Mouse (Mus musculus) forebrain, embryonic 15.5 days (tissue): Measurements from ENCODE around the gene Phldb3. TPM values are rescaled to one million over a fixed set of nuclear protein-coding genes. Genes with fewer than 3 reads are reported as not detected.
A peak's percentile ranks its signal among the peaks of the same experiment; 100 is the strongest.
"Not testable (repeated sequence)": the region's sequence is repeated elsewhere in the genome, so short reads cannot be mapped to it uniquely, and the experiment has no call there.

Source experiments
- ATAC-seq: fragments of 200-750 bp; cut with Nextera tagmentation; replicated peaks from 2 replicates; pipeline ENCODE4 v1.8.0; 2017; ENCODE audit warnings: mild to moderate bottlenecking, moderate TSS enrichment, moderate library complexity
- H3K27ac ChIP-seq: fragments of 300-500 bp; sonication (generic); replicated peaks from 2 replicates; pipeline ENCODE4 v1.5.1; 2015; ENCODE audit warnings: mild to moderate bottlenecking, inconsistent platforms
- H3K27me3 ChIP-seq: fragments of 300-500 bp; sonication (generic); 2 replicates; pipeline ENCODE4 v1.6.1; 2015; ENCODE audit warnings: inconsistent platforms
- H3K36me3 ChIP-seq: fragments of 300-500 bp; sonication (generic); 2 replicates; pipeline ENCODE4 v1.6.1; 2015; ENCODE audit warnings: mild to moderate bottlenecking, inconsistent platforms
- H3K4me1 ChIP-seq: fragments of 300-500 bp; sonication (generic); 2 replicates; pipeline ENCODE4 v1.6.1; 2015; ENCODE audit warnings: inconsistent platforms
- H3K4me2 ChIP-seq: fragments of 300-500 bp; sonication (generic); replicated peaks from 2 replicates; pipeline ENCODE4 v1.6.1; 2015; ENCODE audit warnings: mild to moderate bottlenecking, inconsistent platforms
- H3K4me3 ChIP-seq: fragments of 300-500 bp; sonication (generic); 2 replicates; pipeline ENCODE4 v1.5.1; 2015; ENCODE audit warnings: mild to moderate bottlenecking, inconsistent platforms
- H3K9ac ChIP-seq: fragments of 300-500 bp; sonication (generic); replicated peaks from 2 replicates; pipeline ENCODE4 v1.6.1; 2015; ENCODE audit warnings: mild to moderate bottlenecking, inconsistent platforms
- H3K9me3 ChIP-seq: fragments of 300-500 bp; sonication (generic); 2 replicates; pipeline ENCODE4 v1.6.1; 2016; ENCODE audit warnings: inconsistent platforms
- WGBS: fragments of 180-500 bp; shearing (Covaris S2); methylation state at CpG from one replicate; pipeline ENCODE4 v1.1.7; 2015; ENCODE audit warnings: mixed read lengths; 5-methylcytosine and 5-hydroxymethylcytosine counted together
- polyA plus RNA-seq: library from polyadenylated mRNA; unstranded; fragments of >200 nt; fragmentation: Nextera tagmentation; extraction: Ambion mirVana; gene quantifications from 2 replicates; pipeline ENCODE4 v1.2.1, GENCODE M21; 2015

Gene Phldb3
- polyA plus RNA-seq, 1 experiment from 2014 or later, result not detected

DNA sequence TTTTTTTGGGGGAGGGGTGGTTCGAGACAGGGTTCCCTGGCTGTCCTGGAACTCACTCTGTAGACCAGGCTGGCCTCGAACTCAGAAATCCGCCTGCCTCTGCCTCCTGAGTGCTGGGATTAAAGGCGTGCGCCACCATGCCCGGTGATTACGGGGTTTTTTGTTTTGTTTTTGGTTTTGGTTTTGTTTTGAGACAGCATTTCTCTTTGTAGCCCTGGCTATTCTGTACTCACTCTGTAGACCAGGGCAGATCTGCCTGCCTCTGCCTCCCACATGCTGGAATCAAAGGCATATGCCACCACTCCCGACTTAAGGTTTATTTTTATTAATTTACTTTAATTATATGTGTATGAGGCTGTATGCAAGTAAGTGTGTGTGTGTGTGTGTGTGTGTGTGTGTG is 7.8 kb downstream of the Phldb3 start:
- H3K27ac ChIP-seq, H3K36me3 ChIP-seq, H3K4me1 ChIP-seq, H3K27me3 ChIP-seq, H3K4me3 ChIP-seq, ATAC-seq, H3K4me2 ChIP-seq, H3K9me3 ChIP-seq, H3K9ac ChIP-seq: not testable (repeated sequence)
- 92% methylated on average over 8 of the region's 8 CpGs for WGBS

GRCm38 (mm10) chr7:24619671-24620397 is 9.3 kb downstream of the Phldb3 start:
- 57% methylated on average over 13 of the region's 13 CpGs for WGBS
- no peaks in the 10 kb centered on the region for H3K9me3 ChIP-seq

DNA sequence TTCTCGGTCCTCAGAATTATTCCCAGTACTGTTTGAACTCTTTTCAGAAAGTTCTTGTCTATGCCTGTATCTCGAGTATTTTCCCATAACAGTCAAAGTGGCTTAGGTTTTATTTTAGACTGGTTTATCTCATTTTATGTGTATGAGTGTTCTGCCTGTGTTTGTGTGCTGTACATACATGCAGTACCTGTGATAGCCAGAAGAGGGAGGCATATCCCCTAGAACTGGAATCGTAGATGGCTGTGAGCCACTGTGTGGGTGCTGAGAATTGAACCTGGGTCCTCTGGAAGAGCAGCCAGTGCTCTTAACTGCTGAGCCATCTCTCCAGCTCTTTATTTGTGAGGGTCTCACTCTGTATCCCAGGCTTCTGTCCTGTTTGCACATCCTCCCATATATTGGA is 10.6 kb downstream of the Phldb3 start:
- Histone ChIP-seq H3K9me3 (no peaks in the 10 kb centered on the region), H3K4me1 (no peaks in the 10 kb centered on the region), H3K4me3 (no peak overlapping the region), H3K36me3 (no peaks in the 10 kb centered on the region), H3K27ac (no peak overlapping the region), H3K9ac (no peak overlapping the region), H3K27me3 (no peaks in the 10 kb centered on the region), H3K4me2 (no peak overlapping the region)
- 91% methylated on average over 3 of the region's 3 CpGs for WGBS
- ATAC-seq, result no peak

More at GRCm38 (mm10) chr7:24619671-24620397, 9.3 kb downstream of the Phldb3 start:
- H3K9ac ChIP-seq, result no peak overlapping the region
- ATAC-seq, result no peak
- H3K27ac ChIP-seq, result no peak overlapping the region
- no peaks in the 10 kb centered on the region for H3K4me1 ChIP-seq
- no peak overlapping the region for H3K4me3 ChIP-seq
- H3K36me3 ChIP-seq, result no peaks in the 10 kb centered on the region
- no peak overlapping the region for H3K4me2 ChIP-seq
- H3K27me3 ChIP-seq, result no peaks in the 10 kb centered on the region

DNA sequence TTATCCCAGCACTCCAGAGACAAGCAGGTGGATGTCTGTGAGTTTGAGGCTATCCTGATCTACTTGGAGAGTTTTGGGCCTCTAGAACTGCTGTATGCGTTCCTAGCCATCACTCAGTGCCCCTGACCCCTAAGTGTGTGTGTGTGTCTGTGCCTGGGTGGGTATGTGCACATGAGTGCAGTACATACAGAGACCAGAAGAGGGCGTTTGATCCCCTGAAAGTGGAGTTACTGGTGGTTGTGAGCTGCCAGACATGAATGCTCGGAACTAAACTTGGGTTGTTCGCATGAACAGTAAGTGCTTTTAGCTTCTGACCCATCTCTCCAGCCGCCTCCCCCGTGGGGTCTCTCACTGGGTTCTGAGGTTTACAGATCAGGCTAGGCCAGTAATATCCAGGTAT is 12.4 kb downstream of the Phldb3 start:
- 86% methylated on average over 6 of the region's 6 CpGs for WGBS
- no peaks in the 10 kb centered on the region for H3K36me3 ChIP-seq
- ATAC-seq, result no peak

DNA sequence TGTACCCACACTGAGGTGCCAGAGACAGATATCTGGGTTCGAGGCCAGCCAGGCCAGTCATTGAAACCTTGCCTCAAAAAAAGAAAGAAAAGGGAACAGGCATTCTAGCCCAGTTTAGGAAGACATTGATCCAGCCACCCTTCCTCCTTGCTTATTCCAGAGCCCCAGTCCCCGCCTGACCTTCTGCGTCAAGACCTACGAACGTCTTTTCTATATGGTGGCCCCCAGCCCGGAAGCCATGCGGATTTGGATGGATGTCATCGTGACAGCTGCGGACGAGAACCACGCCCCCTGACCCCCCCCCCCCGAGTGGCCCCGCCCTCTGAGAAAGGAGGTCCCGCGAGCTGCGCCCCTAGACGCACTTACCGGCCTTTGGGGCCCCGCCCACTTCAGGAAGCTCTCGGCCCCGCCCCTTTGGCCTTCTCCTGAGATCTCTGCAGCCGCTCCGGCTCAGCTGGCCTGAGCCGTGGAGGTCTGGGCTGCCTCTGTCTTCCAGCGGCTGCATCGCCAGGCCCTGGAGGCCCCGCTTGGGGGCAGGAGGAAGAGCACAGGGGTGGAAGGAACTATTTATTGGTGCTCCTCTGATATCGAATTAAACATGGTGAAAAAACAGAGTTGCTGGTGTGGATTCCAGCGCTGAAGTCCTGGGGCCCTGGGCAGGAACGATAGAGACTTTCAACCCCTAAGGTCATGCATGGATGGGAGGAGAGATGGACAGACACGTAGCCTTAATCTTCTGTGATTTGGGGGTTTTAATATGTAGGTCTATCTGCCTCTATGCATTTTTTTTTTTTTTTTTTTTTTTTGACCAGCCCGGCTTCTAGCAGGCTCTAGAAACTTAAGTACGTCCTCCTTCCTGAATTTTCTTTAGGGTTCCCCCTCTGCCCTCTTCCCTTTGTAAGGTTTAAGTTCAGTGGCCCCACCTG is 18.4 kb downstream of the Phldb3 start:
- peak overlapping the region; percentile 35; the same call in 1 of the 2 replicates for H3K9ac ChIP-seq

More for the DNA sequence above, 12.4 kb downstream of the Phldb3 start:
- Histone ChIP-seq H3K9ac (no peak overlapping the region), H3K27me3 (0 out of 2 replicates have a peak, but pooled peaks cover 2% of the 10 kb centered on the region), H3K4me3 (no peak overlapping the region), H3K9me3 (no peaks in the 10 kb centered on the region), H3K27ac (no peak overlapping the region), H3K4me1 (no peaks in the 10 kb centered on the region), H3K4me2 (no peak overlapping the region)

GRCm38 (mm10) chr7:24629672-24630071 is 19.1 kb downstream of the Phldb3 start:
- no peaks in the 10 kb centered on the region for H3K36me3 ChIP-seq
- H3K9me3 ChIP-seq, result no peaks in the 10 kb centered on the region
- 73% methylated on average over 4 of the region's 4 CpGs for WGBS
- no peak overlapping the region for H3K9ac ChIP-seq
- no peak for ATAC-seq
- H3K27ac ChIP-seq, result no peak overlapping the region
- no peak overlapping the region for H3K4me2 ChIP-seq
- H3K4me1 ChIP-seq, result peaks cover 6% of the 10 kb centered on the region; the same call in 1 of the 2 replicates
- H3K4me3 ChIP-seq, result no peak overlapping the region
- H3K27me3 ChIP-seq, result 0 out of 2 replicates have a peak, but pooled peaks cover 2% of the 10 kb centered on the region

More for the DNA sequence above, 18.4 kb downstream of the Phldb3 start:
- WGBS, result 9% methylated on average over 28 of the region's 33 CpGs
- no peak overlapping the region for H3K27ac ChIP-seq
- peak overlapping the region; percentile 52 for H3K4me2 ChIP-seq
- peaks cover 6% of the 10 kb centered on the region; the same call in 1 of the 2 replicates for H3K4me1 ChIP-seq
- H3K27me3 ChIP-seq, result 0 out of 2 replicates have a peak, but pooled peaks cover 2% of the 10 kb centered on the region
- peak overlapping the region; percentile 30 for H3K4me3 ChIP-seq
- no peaks in the 10 kb centered on the region for H3K36me3 ChIP-seq
- ATAC-seq, result peak; percentile 84
- no peaks in the 10 kb centered on the region for H3K9me3 ChIP-seq

DNA sequence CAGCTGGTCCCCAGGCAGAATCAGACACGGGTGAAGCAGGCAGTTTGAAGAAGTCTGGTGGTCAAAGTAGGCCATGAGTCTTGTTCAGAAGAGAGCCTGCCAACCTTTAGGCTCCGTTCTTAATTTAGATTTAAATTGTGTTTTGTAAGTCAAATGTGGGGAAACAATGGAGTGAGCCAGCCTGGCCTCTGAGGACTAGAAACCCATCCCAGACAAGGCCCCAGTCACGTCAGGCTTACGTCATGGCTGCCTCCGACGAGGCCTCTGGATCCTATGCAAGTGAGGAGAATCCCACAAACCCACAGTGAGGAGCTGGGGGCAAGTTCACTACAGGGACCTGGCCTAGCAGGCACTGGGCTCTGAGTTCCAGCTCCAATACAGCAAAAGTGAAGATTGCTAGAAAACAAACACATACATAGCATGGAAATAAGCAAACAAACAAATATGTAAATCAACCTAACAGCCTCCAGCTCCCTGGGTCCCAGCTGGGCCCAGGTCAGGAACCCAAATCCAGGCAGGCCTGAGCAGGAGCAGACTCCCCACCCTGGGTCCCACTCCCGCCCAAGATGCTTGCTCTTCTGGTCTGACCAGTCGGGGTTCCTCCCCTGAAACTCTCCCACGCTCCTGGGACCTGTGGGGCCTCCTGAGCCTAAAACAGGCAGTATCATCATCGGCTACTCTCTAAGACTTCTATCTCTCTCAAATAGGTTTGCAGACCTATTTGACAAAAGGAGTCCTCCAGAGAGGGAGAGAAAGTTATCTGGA is 19.7 kb downstream of the Phldb3 start:
- Histone ChIP-seq H3K36me3 (no peaks in the 10 kb centered on the region), H3K4me1 (peaks cover 6% of the 10 kb centered on the region; the same call in 1 of the 2 replicates), H3K9ac (no peak overlapping the region), H3K4me2 (no peak overlapping the region), H3K9me3 (no peaks in the 10 kb centered on the region), H3K4me3 (no peak overlapping the region), H3K27me3 (0 out of 2 replicates have a peak, but pooled peaks cover 2% of the 10 kb centered on the region), H3K27ac (no peak overlapping the region)
- WGBS, result 63% methylated on average over 10 of the region's 10 CpGs
- no peak for ATAC-seq

GRCm38 (mm10) chr7:24636264-24636663 is 25.7 kb downstream of the Phldb3 start, which contains the start of gene Lypd3:
Gene Lypd3 (plus strand): TSS chr7:24636550.
- 22% methylated on average over 15 of the region's 15 CpGs for WGBS

DNA sequence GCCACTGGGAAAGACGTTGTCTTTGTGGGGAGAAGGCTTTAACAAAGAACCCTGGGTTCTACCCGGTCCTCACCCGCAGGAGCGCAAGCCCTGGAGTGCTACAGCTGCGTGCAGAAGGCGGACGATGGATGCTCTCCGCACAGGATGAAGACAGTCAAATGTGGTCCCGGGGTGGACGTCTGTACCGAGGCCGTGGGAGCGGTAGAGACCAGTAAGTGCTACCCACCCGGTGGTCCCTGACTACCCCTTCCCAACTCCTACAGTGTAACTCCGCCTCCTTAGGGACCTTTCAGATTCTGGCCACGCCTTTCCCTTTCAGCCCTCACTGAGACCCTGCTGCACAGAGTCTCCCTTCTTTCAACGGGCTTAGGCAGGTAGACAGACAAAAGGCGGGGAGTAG is 26.5 kb downstream of the Phldb3 start:
- H3K4me3 ChIP-seq, result peak overlapping the region; percentile 15; the same call in 1 of the 2 replicates
- peaks cover 44% of the 10 kb centered on the region for H3K27me3 ChIP-seq
- no peaks in the 10 kb centered on the region for H3K9me3 ChIP-seq
- WGBS, result 2% methylated on average over 18 of the region's 18 CpGs
- H3K4me2 ChIP-seq, result peak overlapping the region; percentile 82; the same call in 1 of the 2 replicates
- ATAC-seq, result no peak
- no peak overlapping the region for H3K27ac ChIP-seq
- H3K36me3 ChIP-seq, result no peaks in the 10 kb centered on the region
- H3K9ac ChIP-seq, result no peak overlapping the region
- H3K4me1 ChIP-seq, result peaks cover 17% of the 10 kb centered on the region

More at GRCm38 (mm10) chr7:24636264-24636663, 25.7 kb downstream of the Phldb3 start, which contains the start of gene Lypd3:
- no peaks in the 10 kb centered on the region for H3K36me3 ChIP-seq
- peak within 1 kb of the TSS; percentile 82; the same call in 1 of the 2 replicates for H3K4me2 ChIP-seq
- H3K9ac ChIP-seq, result no peak within 1 kb of the TSS
- H3K4me3 ChIP-seq, result peak within 1 kb of the TSS; percentile 15; the same call in 1 of the 2 replicates
- H3K9me3 ChIP-seq, result no peaks in the 10 kb centered on the region
- H3K27ac ChIP-seq, result no peak within 1 kb of the TSS
- peaks cover 17% of the 10 kb centered on the region for H3K4me1 ChIP-seq
- H3K27me3 ChIP-seq, result peaks cover 41% of the 10 kb centered on the region
- no peak for ATAC-seq

DNA sequence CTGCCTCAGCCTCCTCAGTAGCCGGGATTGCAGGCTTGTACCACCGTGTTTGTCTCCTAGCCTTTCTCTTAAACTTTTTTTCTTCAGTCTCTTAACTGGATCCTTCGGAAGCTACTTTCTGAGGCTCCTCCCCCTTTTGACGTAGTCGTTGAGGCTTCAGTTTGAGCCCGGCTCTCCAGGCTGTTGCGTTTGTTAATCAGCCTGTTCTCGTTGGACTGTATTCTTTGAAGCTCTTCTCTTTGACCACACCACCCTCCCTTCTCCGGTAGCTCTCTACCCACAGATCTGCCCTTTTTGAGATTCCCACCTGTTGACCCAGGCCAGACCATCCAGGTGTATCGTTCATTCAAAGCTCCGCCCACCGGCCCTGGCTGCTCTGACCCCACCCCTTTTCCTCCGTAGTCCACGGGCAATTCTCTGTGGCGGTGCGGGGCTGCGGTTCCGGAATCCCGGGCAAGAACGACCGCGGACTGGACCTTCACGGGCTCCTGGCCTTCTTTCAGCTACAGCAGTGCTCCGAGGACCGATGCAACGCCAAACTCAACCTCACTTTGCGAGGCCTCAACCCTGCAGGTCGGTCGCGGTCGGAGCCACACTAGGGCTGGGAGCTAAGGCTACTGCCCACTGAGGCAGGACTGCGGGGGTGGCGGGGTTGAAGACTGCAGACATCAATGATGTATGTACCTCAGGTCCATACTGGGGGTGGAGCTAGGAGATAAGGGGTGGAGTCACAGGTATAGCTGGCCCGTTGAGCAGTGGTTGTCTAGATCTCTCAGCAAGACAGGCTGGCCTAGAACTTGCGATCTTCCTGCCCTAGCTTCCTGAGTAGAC is 27.7 kb downstream of the Phldb3 start:
- Histone ChIP-seq H3K9ac (peak overlapping the region; percentile 19), H3K9me3 (no peaks in the 10 kb centered on the region), H3K27ac (no peak overlapping the region), H3K36me3 (no peaks in the 10 kb centered on the region), H3K4me1 (peaks cover 17% of the 10 kb centered on the region), H3K4me2 (peak overlapping the region; percentile 82), H3K27me3 (peaks cover 44% of the 10 kb centered on the region), H3K4me3 (peak overlapping the region; percentile 40)
- WGBS, result 3% methylated on average over 35 of the region's 35 CpGs
- ATAC-seq, result no peak; the same call in 1 of the 2 replicates
